Comparison of ENCODE assay signal across 10 mouse cellular contexts in genomic region chr5:114807468-114807867, GRCm38 (mm10). TPM values are rescaled to one million over a fixed set of nuclear protein-coding genes. Genes with fewer than 3 reads are reported as not detected.
DNase-seq lines count a peak whose midpoint lies in the region; ATAC-seq and TF ChIP-seq lines count a peak whose summit lies in the region.
"Had no signal": no experiment of that assay in that cellular context is flagged by ENCODE, and none has a peak within 500 bp of the region (broad histone marks: within the 10 kb centered on the region; RNA-seq: fewer than 3 reads in every experiment).

No protein-coding gene starts in this region.

- peak; percentile 78 for ATAC-seq in heart, embryonic 16.5 days (replicated peaks; ENCODE audit: extremely low read depth, insufficient read depth, low FRiP score)
- ATAC-seq in limb, embryonic 14.5 days (ENCODE audit: low FRiP score, low read depth), result no peak; the same call in 1 of the 2 replicates
- ATAC-seq in stomach, postnatal 0 days (ENCODE audit: low FRiP score, low TSS enrichment), result peak; percentile 33; the same call in 1 of the 2 replicates

- H3K4me1 ChIP-seq in heart, embryonic 16.5 days (ENCODE audit: control insufficient read depth, insufficient read depth, low read length), result peaks cover 26% of the 10 kb centered on the region
- peaks cover 17% of the 10 kb centered on the region for H3K4me1 ChIP-seq in limb, embryonic 14.5 days (ENCODE audit: control insufficient read depth, insufficient read depth, low read length)
- no peaks in the 10 kb centered on the region for H3K4me1 ChIP-seq in stomach, postnatal 0 days (replicated peaks; ENCODE audit: control insufficient read depth, insufficient read depth)

- no peak for TF ChIP-seq POLR2A in limb, embryonic 14.5 days (IDR thresholded peaks at IDR 0.05; ENCODE audit: borderline replicate concordance, extremely low read depth, insufficient read depth, insufficient read length)

- no peak for DNase-seq in heart, postnatal 25 days (ENCODE audit: low spot score)
- DNase-seq in ovary, adult 18-20 months (ENCODE audit: low spot score), result peak; percentile 44
- DNase-seq in ovary, postnatal 10 days (ENCODE audit: low spot score), result no peak
- peak; percentile 20 for DNase-seq in limb, embryonic 14.5 days (ENCODE audit: low spot score)
- no peak for DNase-seq in stomach, postnatal 0 days (ENCODE audit: low spot score)
- DNase-seq in adrenal gland, adult 8-10 months, result no peak
- DNase-seq in layer of hippocampus, adult 18-20 months (ENCODE audit: low spot score in 2 of 2), result no peak
- DNase-seq: left cerebral cortex, postnatal 4 days had no signal

- intact Hi-C loops in heart, postnatal 25 days (cut with DNase I), result loop anchor here (2.0 to 5.0 kb wide), 2 partner anchors 33 to 100 kb away; partner anchors contain the start of genes Ankrd13a, Git2 and Tchp

- peak overlapping the region; percentile 16; the same call in 1 of the 2 replicates for H3K4me3 ChIP-seq in heart, embryonic 16.5 days (ENCODE audit: low read length)
- no peak overlapping the region for H3K4me3 ChIP-seq in limb, embryonic 14.5 days (replicated peaks; ENCODE audit: low read length)
- no peak overlapping the region for H3K4me3 ChIP-seq in stomach, postnatal 0 days (ENCODE audit: low read depth, low read length)

- peak overlapping the region; percentile 84 for H3K27ac ChIP-seq in heart, embryonic 16.5 days (ENCODE audit: low read length)
- H3K27ac ChIP-seq in limb, embryonic 14.5 days (replicated peaks; ENCODE audit: low read depth, low read length), result peak overlapping the region; percentile 61
- H3K27ac ChIP-seq in stomach, postnatal 0 days (replicated peaks), result peak overlapping the region; percentile 63

- no peaks in the 10 kb centered on the region for H3K27me3 ChIP-seq in heart, embryonic 16.5 days (ENCODE audit: control insufficient read depth, insufficient read depth, low read length)
- no peaks in the 10 kb centered on the region for H3K27me3 ChIP-seq in limb, embryonic 14.5 days (ENCODE audit: control insufficient read depth, insufficient read depth, low read length)
- no peaks in the 10 kb centered on the region for H3K27me3 ChIP-seq in stomach, postnatal 0 days (ENCODE audit: control insufficient read depth, insufficient read depth, low read length)

- TF ChIP-seq CTCF in stomach, postnatal 0 days (IDR thresholded peaks at IDR 0.05; ENCODE audit: low read depth), result no peak

- WGBS in heart, embryonic 16.5 days, result 15% methylated on average over 8 of the region's 8 CpGs
- WGBS in limb, embryonic 14.5 days, result 18% methylated on average over 8 of the region's 8 CpGs
- WGBS in stomach, postnatal 0 days, result 37% methylated on average over 8 of the region's 8 CpGs

- peak overlapping the region; percentile 8 for H3K9ac ChIP-seq in heart, embryonic 16.5 days (ENCODE audit: low read length)
- no peak overlapping the region for H3K9ac ChIP-seq in limb, embryonic 14.5 days (ENCODE audit: low read depth, low read length, severe bottlenecking)
- H3K9ac ChIP-seq in stomach, postnatal 0 days (ENCODE audit: low read length), result no peak overlapping the region

- H3K36me3 ChIP-seq in heart, embryonic 16.5 days (ENCODE audit: control insufficient read depth, insufficient read depth), result peaks cover 20% of the 10 kb centered on the region
- H3K36me3 ChIP-seq in limb, embryonic 14.5 days (ENCODE audit: control insufficient read depth, insufficient read depth, low read length), result peaks cover 36% of the 10 kb centered on the region
- peaks cover 16% of the 10 kb centered on the region; the same call in 1 of the 2 replicates for H3K36me3 ChIP-seq in stomach, postnatal 0 days (ENCODE audit: control insufficient read depth, insufficient read depth, low read length)

- no peak for TF ChIP-seq EP300 in stomach, postnatal 0 days (optimal IDR thresholded peaks at IDR 0.05)

- H3K9me3 ChIP-seq in heart, embryonic 16.5 days (replicated peaks; ENCODE audit: control insufficient read depth, low read length), result no peaks in the 10 kb centered on the region
- H3K9me3 ChIP-seq in limb, embryonic 14.5 days (ENCODE audit: control insufficient read depth, low read length), result no peaks in the 10 kb centered on the region
- H3K9me3 ChIP-seq in stomach, postnatal 0 days (ENCODE audit: control insufficient read depth, low read length), result no peaks in the 10 kb centered on the region

- peak overlapping the region; percentile 52 for H3K4me2 ChIP-seq in heart, embryonic 16.5 days (ENCODE audit: low read depth, low read length)
- no peak overlapping the region for H3K4me2 ChIP-seq in limb, embryonic 14.5 days (replicated peaks; ENCODE audit: low read depth, low read length, severe bottlenecking)
- H3K4me2 ChIP-seq in stomach, postnatal 0 days (replicated peaks; ENCODE audit: low read depth), result no peak overlapping the region

RNA-seq across cellular contexts. Expression of gene 1500011B03Rik, which starts 15.8 kb away (rescaled TPM):
- polyA plus RNA-seq in heart, embryonic 16.5 days (2015; fragmentation: Nextera tagmentation; extraction: Ambion mirVana), result 41.8 and 48.5 TPM in 2 replicates
- total RNA-seq in heart, postnatal 25 days (2021), result 1 to 10 TPM; 5.1 to 5.7 TPM
- 76.7 and 80.3 TPM in 2 replicates for polyA plus RNA-seq in limb, embryonic 14.5 days (2012; rRNA removed)
- polyA plus RNA-seq in limb, embryonic 14.5 days (2014; fragmentation: Nextera tagmentation; extraction: Ambion mirVana), result 95.9 and 98.3 TPM in 2 replicates
- polyA plus RNA-seq in stomach, postnatal 0 days (2015; fragmentation: Nextera tagmentation; extraction: Ambion mirVana), result 110 and 118 TPM in 2 replicates
- 10 to 100 TPM; 37.3 to 58.7 (median 43.6) TPM for total RNA-seq in adrenal gland, adult 8-10 months (2022)
- 100 to 1,000 TPM; 162 to 169 TPM for total RNA-seq in layer of hippocampus, adult 18-20 months (2021)

RNA-seq across cellular contexts. Expression of gene Git2, which starts 32.2 kb away (rescaled TPM):
- 38.6 and 46.6 TPM in 2 replicates for polyA plus RNA-seq in heart, embryonic 16.5 days (2015; fragmentation: Nextera tagmentation; extraction: Ambion mirVana)
- 10 to 100 TPM; 29.1 to 37.9 TPM for total RNA-seq in heart, postnatal 25 days (2021)
- polyA plus RNA-seq in limb, embryonic 14.5 days (2012; rRNA removed), result 64.2 and 66.4 TPM in 2 replicates
- 41.6 and 44.3 TPM in 2 replicates for polyA plus RNA-seq in limb, embryonic 14.5 days (2014; fragmentation: Nextera tagmentation; extraction: Ambion mirVana)
- polyA plus RNA-seq in stomach, postnatal 0 days (2015; fragmentation: Nextera tagmentation; extraction: Ambion mirVana), result 14.2 and 16.1 TPM in 2 replicates
- total RNA-seq in adrenal gland, adult 8-10 months (2022), result 10 to 100 TPM; 32.8 to 59.9 (median 45.6) TPM
- total RNA-seq in layer of hippocampus, adult 18-20 months (2021), result 10 to 100 TPM; 44.5 to 45.6 TPM

RNA-seq across cellular contexts. Expression of gene Ankrd13a, which starts 33.0 kb away (rescaled TPM):
- 28.4 and 33.7 TPM in 2 replicates for polyA plus RNA-seq in heart, embryonic 16.5 days (2015; fragmentation: Nextera tagmentation; extraction: Ambion mirVana)
- 10 to 100 TPM; 31.3 to 35.2 TPM for total RNA-seq in heart, postnatal 25 days (2021)
- 48.6 and 51.6 TPM in 2 replicates for polyA plus RNA-seq in limb, embryonic 14.5 days (2012; rRNA removed)
- polyA plus RNA-seq in limb, embryonic 14.5 days (2014; fragmentation: Nextera tagmentation; extraction: Ambion mirVana), result 65.3 and 67.6 TPM in 2 replicates
- polyA plus RNA-seq in stomach, postnatal 0 days (2015; fragmentation: Nextera tagmentation; extraction: Ambion mirVana), result 36.4 and 41.7 TPM in 2 replicates
- 10 to 100 TPM; 66.7 to 96.6 (median 86.8) TPM for total RNA-seq in adrenal gland, adult 8-10 months (2022)
- 10 to 100 TPM; 44.5 to 48.1 TPM for total RNA-seq in layer of hippocampus, adult 18-20 months (2021)

RNA-seq across cellular contexts. Expression of gene 4930519G04Rik, which starts 46.0 kb away (rescaled TPM):
- not detected in 2 replicates for polyA plus RNA-seq in heart, embryonic 16.5 days (2015; fragmentation: Nextera tagmentation; extraction: Ambion mirVana)
- not detected for total RNA-seq in heart, postnatal 25 days (2021)
- polyA plus RNA-seq in limb, embryonic 14.5 days (2012; rRNA removed), result not detected in 2 replicates
- not detected in 2 replicates for polyA plus RNA-seq in limb, embryonic 14.5 days (2014; fragmentation: Nextera tagmentation; extraction: Ambion mirVana)
- 0.05 TPM in 1 of 2 replicates, not detected in the other for polyA plus RNA-seq in stomach, postnatal 0 days (2015; fragmentation: Nextera tagmentation; extraction: Ambion mirVana)
- not detected for total RNA-seq in adrenal gland, adult 8-10 months (2022)
- not detected for total RNA-seq in layer of hippocampus, adult 18-20 months (2021)
- total RNA-seq: adrenal gland, adult 18-20 months; left cerebral cortex, postnatal 4 days had no signal

RNA-seq across cellular contexts. Expression of gene Gm9936, which starts 51.0 kb away (rescaled TPM):
- polyA plus RNA-seq in heart, embryonic 16.5 days (2015; fragmentation: Nextera tagmentation; extraction: Ambion mirVana), result not detected in 2 replicates
- total RNA-seq in heart, postnatal 25 days (2021), result not detected
- 0.12 and 0.13 TPM in 2 replicates for polyA plus RNA-seq in limb, embryonic 14.5 days (2012; rRNA removed)
- 0.08 and 0.36 TPM in 2 replicates for polyA plus RNA-seq in limb, embryonic 14.5 days (2014; fragmentation: Nextera tagmentation; extraction: Ambion mirVana)
- 0.06 and 0.15 TPM in 2 replicates for polyA plus RNA-seq in stomach, postnatal 0 days (2015; fragmentation: Nextera tagmentation; extraction: Ambion mirVana)
- not detected for total RNA-seq in adrenal gland, adult 8-10 months (2022)
- total RNA-seq in layer of hippocampus, adult 18-20 months (2021), result under 1 TPM; 0.37 to 0.63 TPM
- total RNA-seq: adrenal gland, adult 18-20 months had no signal

Comparison
In these comparisons a context has a peak if more than half of its experiments do, and no peak if none do; other contexts are left out.
1. DNase-seq: peak in ovary, adult 18-20 months (single experiment) and limb, embryonic 14.5 days (single experiment); none in heart, postnatal 25 days (single experiment), ovary, postnatal 10 days (single experiment), stomach, postnatal 0 days (single experiment), adrenal gland, adult 8-10 months (single experiment) and layer of hippocampus, adult 18-20 months (0 of 2).
2. RNA of gene 1500011B03Rik, which starts 15.8 kb away (total RNA-seq): 162 to 169 TPM in layer of hippocampus, adult 18-20 months and 37.3 to 58.7 TPM in adrenal gland, adult 8-10 months; 5.1 to 5.7 TPM in heart, postnatal 25 days; every median in the first group is over 4 times any median in the second.
3. Peak in every context shown above with its lines, with median percentiles within 50 percentile points of each other: H3K27ac ChIP-seq.